Mouse (Mus musculus) neural tube, embryonic 11.5 days (tissue): ENCODE measurements around the gene Stam. TPM values are rescaled to one million over a fixed set of nuclear protein-coding genes. Genes with fewer than 3 reads are reported as not detected.
"Not testable (repeated sequence)": the region's sequence is repeated elsewhere in the genome, so short reads cannot be mapped to it uniquely, and the experiment has no call there.

Source experiments
- ATAC-seq: fragments of 200-750 bp; cut with Nextera tagmentation; 2 replicates; pipeline ENCODE4 v1.8.0; 2017; ENCODE audit warnings: moderate number of reproducible peaks, mild to moderate bottlenecking, moderate TSS enrichment, moderate library complexity; ENCODE audit not compliant: insufficient read depth, low FRiP score, low TSS enrichment
- DNase-seq: peaks from one replicate; pipeline ENCODE4 v3.0.0-alpha.2; 2015; ENCODE audit warnings: low spot score
- H3K27ac ChIP-seq: fragments of 300-500 bp; sonication (generic); 2 replicates; pipeline ENCODE4 v1.5.1; 2014; ENCODE audit warnings: low read depth, mild to moderate bottlenecking, low read length
- H3K27me3 ChIP-seq: fragments of 300-500 bp; sonication (generic); 2 replicates; pipeline ENCODE4 v1.6.1; 2014; ENCODE audit warnings: mild to moderate bottlenecking, low read length, mixed read lengths; ENCODE audit not compliant: control insufficient read depth, insufficient read depth
- H3K36me3 ChIP-seq: fragments of 300-500 bp; sonication (generic); 2 replicates; pipeline ENCODE4 v1.6.1; 2014; ENCODE audit warnings: mild to moderate bottlenecking, low read length, moderate library complexity, mixed read lengths; ENCODE audit not compliant: control insufficient read depth, insufficient read depth
- H3K4me1 ChIP-seq: fragments of 300-500 bp; sonication (generic); 2 replicates; pipeline ENCODE4 v1.6.1; 2014; ENCODE audit warnings: low read length, mixed read lengths; ENCODE audit not compliant: control insufficient read depth, insufficient read depth
- H3K4me2 ChIP-seq: fragments of 300-500 bp; sonication (generic); 2 replicates; pipeline ENCODE4 v1.6.1; 2014; ENCODE audit warnings: low read depth, mild to moderate bottlenecking, moderate library complexity
- H3K4me3 ChIP-seq: fragments of 300-500 bp; sonication (generic); 2 replicates; pipeline ENCODE4 v1.5.1; 2014; ENCODE audit warnings: low read depth, low read length
- H3K9ac ChIP-seq: fragments of 300-500 bp; sonication (generic); 2 replicates; pipeline ENCODE4 v1.6.1; 2014; ENCODE audit warnings: mild to moderate bottlenecking, low read length
- H3K9me3 ChIP-seq: fragments of 300-500 bp; sonication (generic); 2 replicates; pipeline ENCODE4 v1.6.1; 2016; ENCODE audit warnings: low read length; ENCODE audit not compliant: control insufficient read depth
- WGBS: fragments of 180-500 bp; shearing (Covaris S2); extraction: QIAGEN DNeasy Blood & Tissue Kit; methylation state at CpG from one replicate; pipeline ENCODE4 v1.1.7; 2014; 5-methylcytosine and 5-hydroxymethylcytosine counted together
- polyA plus RNA-seq: library from polyadenylated mRNA; unstranded; fragments of >200 nt; fragmentation: Nextera tagmentation; extraction: Ambion mirVana; gene quantifications from 2 replicates; pipeline ENCODE4 v1.2.1, GENCODE M21; 2014

The Stam gene
- polyA plus RNA-seq, 1 experiment from 2014 or later, result 115 TPM

DNA sequence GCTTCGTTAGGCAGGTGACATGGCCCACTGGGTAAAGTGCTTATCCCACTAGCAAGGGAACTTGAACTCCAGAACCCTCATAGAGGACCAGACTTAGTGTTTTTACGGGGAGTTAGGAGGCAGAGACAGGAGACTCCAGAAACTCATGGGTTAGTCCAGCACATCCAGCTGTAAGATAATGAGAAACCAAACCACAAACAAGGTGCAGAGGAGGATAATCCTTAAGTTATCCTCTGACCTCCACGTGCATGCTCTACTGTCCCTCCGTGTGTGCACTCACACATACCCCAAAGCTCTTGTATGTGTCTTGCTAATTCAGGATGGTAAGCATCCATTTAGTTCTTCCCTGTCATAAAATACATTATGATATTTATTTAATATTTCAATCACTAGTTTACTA lies 117.7 kb downstream of the Stam start:
- 86% methylated on average over 4 of the region's 4 CpGs for WGBS
- no peaks in the 10 kb centered on the region for H3K4me1 ChIP-seq
- ATAC-seq, result no peak

DNA sequence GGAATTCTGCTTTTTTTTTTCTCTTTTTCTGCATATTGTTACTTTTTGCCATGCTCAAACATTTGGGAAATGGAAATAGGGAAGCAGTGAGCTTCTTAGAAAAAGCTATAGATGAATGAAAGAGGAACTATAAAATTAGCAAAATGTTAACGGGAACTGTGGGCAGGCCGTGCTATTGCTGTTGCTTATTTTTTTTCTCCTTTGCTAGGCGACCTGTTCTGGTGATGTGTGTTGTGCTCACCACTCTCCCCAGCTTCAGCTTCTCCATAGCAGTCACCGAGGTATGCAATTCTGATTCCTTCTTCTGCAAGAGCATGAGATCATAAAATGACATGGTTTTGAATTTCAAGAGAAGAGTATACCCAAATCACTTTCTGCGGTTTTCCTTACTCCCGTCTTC lies 118.1 kb downstream of the Stam start:
- no peak for DNase-seq
- Histone ChIP-seq H3K9me3 (no peaks in the 10 kb centered on the region), H3K36me3 (no peaks in the 10 kb centered on the region), H3K4me2 (no peak overlapping the region), H3K4me1 (no peaks in the 10 kb centered on the region), H3K27ac (no peak overlapping the region), H3K9ac (no peak overlapping the region), H3K27me3 (no peaks in the 10 kb centered on the region), H3K4me3 (no peak overlapping the region)
- no peak for ATAC-seq
- 89% methylated on average over 6 of the region's 6 CpGs for WGBS

More for the DNA sequence above, 117.7 kb downstream of the Stam start:
- no peak overlapping the region for H3K9ac ChIP-seq
- no peaks in the 10 kb centered on the region for H3K9me3 ChIP-seq
- H3K4me2 ChIP-seq, result no peak overlapping the region
- no peaks in the 10 kb centered on the region for H3K36me3 ChIP-seq
- no peaks in the 10 kb centered on the region for H3K27me3 ChIP-seq
- DNase-seq, result no peak
- no peak overlapping the region for H3K27ac ChIP-seq
- H3K4me3 ChIP-seq, result no peak overlapping the region

DNA sequence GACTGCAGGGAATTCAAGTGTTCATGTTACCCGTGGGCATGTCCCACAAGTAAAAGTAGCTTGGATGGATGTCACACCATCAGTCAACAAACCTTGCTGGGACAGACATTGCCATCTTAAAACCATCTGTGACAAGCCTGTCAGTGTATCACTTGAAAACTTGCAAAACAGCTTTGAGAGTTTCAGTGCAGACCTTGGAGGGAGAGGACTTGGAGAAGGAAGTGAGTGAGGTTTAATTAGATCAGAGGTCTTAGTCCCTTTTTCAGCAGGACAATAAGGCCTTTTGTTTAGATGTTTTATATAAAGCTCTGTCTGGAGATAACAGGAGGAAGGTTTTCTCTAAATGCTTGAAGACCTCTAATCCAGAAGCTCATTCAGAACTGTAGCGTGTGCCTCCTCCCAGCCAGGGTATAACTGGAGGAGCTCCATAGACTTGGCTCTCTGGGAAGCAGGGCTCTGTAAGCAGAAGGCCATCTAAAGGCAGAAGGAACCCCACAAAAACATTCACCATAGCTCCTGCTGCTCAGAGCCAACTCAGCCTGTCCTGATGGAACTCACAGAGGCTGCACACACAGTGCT lies 124.5 kb downstream of the Stam start:
- not testable (repeated sequence) for H3K27me3 ChIP-seq, ATAC-seq, H3K4me1 ChIP-seq, H3K4me2 ChIP-seq, H3K36me3 ChIP-seq, DNase-seq, H3K9me3 ChIP-seq, H3K9ac ChIP-seq, H3K4me3 ChIP-seq, H3K27ac ChIP-seq
- no CpG with 5 or more reads among the region's 2 CpGs for WGBS

Other genes starting within 250 kb of the Stam start
- gene Hacd1, start 18.0 kb upstream of the Stam start, polyA plus RNA-seq, result 53.8 and 54.8 TPM in 2 replicates
- gene Tmem236, start 100.4 kb downstream of the Stam start, polyA plus RNA-seq, result not detected in 2 replicates
- gene Mrc1, start 155.3 kb downstream of the Stam start, polyA plus RNA-seq, result 3.1 and 3.7 TPM in 2 replicates